Mouse (Mus musculus): ENCODE results near the gene Slc26a9. TPM values are rescaled to one million over a fixed set of nuclear protein-coding genes. Genes with fewer than 3 reads are reported as not detected.

The Slc26a9 gene
- polyA plus RNA-seq, 1 experiment, result not detected

DNA sequence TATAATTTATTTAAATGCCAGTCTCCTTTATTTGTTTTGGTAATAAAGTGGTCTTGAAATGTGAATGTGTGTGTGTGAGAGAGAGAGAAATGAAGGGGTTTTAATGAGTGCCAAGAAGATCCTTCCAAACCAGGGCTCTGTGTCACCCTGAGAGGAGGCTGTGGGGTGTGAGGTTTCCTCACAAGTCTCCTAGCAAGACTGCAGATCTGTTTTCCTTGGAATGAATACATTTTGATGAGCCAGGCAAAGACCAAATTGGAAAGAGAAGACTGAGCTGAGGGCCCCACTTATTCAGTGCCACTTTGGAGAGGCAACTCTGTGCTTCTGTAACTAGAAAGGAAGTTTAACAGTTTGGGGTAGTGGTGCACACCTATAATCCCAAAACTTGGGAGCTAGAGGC is 27.6 kb downstream of the Slc26a9 start:
- Histone ChIP-seq H3K4me3 (ENCODE audit: insufficient read depth, low read depth, low read length) (no peak overlapping the region), H3K4me1 (ENCODE audit: control insufficient read depth, insufficient read depth, insufficient read length, low read length) (no peaks in the 10 kb centered on the region), H3K27ac (replicated peaks; ENCODE audit: low read depth, low read length) (no peak overlapping the region)

- H3K4me1 ChIP-seq (ENCODE audit: control insufficient read depth, insufficient read depth, insufficient read length, low read length), result no peaks in the 10 kb centered on the region
- H3K4me3 ChIP-seq (ENCODE audit: insufficient read depth, low read depth, low read length), result no peak overlapping the region
- no peak overlapping the region for H3K27ac ChIP-seq (replicated peaks; ENCODE audit: low read depth, low read length)
These were observed 50.8 kb downstream of the Slc26a9 start for GRCm38 (mm10) chr1:131794591-131794990.

DNA sequence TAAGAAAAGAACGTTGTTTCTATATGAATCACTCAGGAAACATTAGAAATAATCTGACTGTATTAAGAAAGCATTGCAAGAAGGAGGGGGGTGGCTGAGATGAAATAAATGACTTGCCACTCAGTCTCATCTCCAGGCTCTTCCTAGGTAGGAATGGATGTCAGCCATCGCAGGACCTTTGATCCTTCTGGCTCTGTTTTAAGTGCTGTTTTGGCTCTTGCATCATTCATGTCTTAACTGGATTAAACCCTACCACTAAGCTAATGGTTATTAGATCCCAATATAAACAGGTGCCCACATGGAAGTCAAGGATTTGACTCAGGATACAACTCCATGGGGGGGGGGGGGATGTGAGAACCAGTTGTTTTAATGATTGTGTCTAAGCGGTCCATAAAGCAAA is 51.3 kb downstream of the Slc26a9 start:
- Histone ChIP-seq H3K27ac (replicated peaks; ENCODE audit: low read depth, low read length) (no peak overlapping the region), H3K4me3 (ENCODE audit: insufficient read depth, low read depth, low read length) (no peak overlapping the region), H3K4me1 (ENCODE audit: control insufficient read depth, insufficient read depth, insufficient read length, low read length) (no peaks in the 10 kb centered on the region)

GRCm38 (mm10) chr1:131797202-131797909 is 53.5 kb downstream of the Slc26a9 start, which contains the start of gene Pm20d1:
Gene Pm20d1 (plus strand): TSS chr1:131797381.
- H3K4me1 ChIP-seq (ENCODE audit: control insufficient read depth, insufficient read depth, insufficient read length, low read length), result no peaks in the 10 kb centered on the region
- H3K4me3 ChIP-seq (ENCODE audit: insufficient read depth, low read depth, low read length), result peak within 1 kb of the TSS; percentile 55
- H3K27ac ChIP-seq (replicated peaks; ENCODE audit: low read depth, low read length), result no peak within 1 kb of the TSS

GRCm38 (mm10) chr1:131800001-131800400 is 56.2 kb downstream of the Slc26a9 start:
- Histone ChIP-seq H3K4me3 (ENCODE audit: insufficient read depth, low read depth, low read length) (no peak overlapping the region), H3K4me1 (ENCODE audit: control insufficient read depth, insufficient read depth, insufficient read length, low read length) (0 out of 2 replicates have a peak, but pooled peaks cover 2% of the 10 kb centered on the region), H3K27ac (replicated peaks; ENCODE audit: low read depth, low read length) (no peak overlapping the region)

GRCm38 (mm10) chr1:131801071-131801470 is 57.2 kb downstream of the Slc26a9 start:
- Histone ChIP-seq H3K4me3 (ENCODE audit: insufficient read depth, low read depth, low read length) (no peak overlapping the region), H3K4me1 (ENCODE audit: control insufficient read depth, insufficient read depth, insufficient read length, low read length) (0 out of 2 replicates have a peak, but pooled peaks cover 2% of the 10 kb centered on the region), H3K27ac (replicated peaks; ENCODE audit: low read depth, low read length) (no peak overlapping the region)

DNA sequence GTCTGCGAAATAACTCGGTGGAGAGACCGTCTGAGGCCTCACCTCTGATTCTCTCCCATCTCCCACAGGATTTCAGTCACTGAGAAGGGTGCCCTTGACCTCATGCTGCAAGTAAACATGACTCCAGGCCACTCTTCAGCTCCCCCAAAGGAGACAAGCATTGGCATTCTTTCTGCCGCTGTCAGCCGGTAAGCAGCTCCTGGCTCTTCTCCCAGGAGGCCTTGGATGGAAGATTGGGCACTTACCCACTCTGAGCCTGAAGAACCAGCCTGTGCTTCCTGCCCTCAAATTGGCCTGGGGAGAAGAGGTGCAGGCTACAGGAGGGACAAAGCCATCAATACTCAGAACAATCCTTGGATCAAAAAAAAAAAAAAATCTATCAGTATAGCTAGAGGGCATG is 58.8 kb downstream of the Slc26a9 start:
- Histone ChIP-seq H3K4me3 (ENCODE audit: insufficient read depth, low read depth, low read length) (no peak overlapping the region), H3K4me1 (ENCODE audit: control insufficient read depth, insufficient read depth, insufficient read length, low read length) (0 out of 2 replicates have a peak, but pooled peaks cover 2% of the 10 kb centered on the region), H3K27ac (replicated peaks; ENCODE audit: low read depth, low read length) (no peak overlapping the region)

GRCm38 (mm10) chr1:131804166-131804565 is 60.3 kb downstream of the Slc26a9 start:
- Histone ChIP-seq H3K27ac (replicated peaks; ENCODE audit: low read depth, low read length) (no peak overlapping the region), H3K4me1 (ENCODE audit: control insufficient read depth, insufficient read depth, insufficient read length, low read length) (0 out of 2 replicates have a peak, but pooled peaks cover 2% of the 10 kb centered on the region)

GRCm38 (mm10) chr1:131808986-131809385 is 65.2 kb downstream of the Slc26a9 start:
- no peak overlapping the region for H3K4me3 ChIP-seq (ENCODE audit: insufficient read depth, low read depth, low read length)
- no peak overlapping the region for H3K27ac ChIP-seq (replicated peaks; ENCODE audit: low read depth, low read length)
- H3K4me1 ChIP-seq (ENCODE audit: control insufficient read depth, insufficient read depth, insufficient read length, low read length), result no peaks in the 10 kb centered on the region

More at GRCm38 (mm10) chr1:131804166-131804565, 60.3 kb downstream of the Slc26a9 start:
- no peak overlapping the region for H3K4me3 ChIP-seq (ENCODE audit: insufficient read depth, low read depth, low read length)

DNA sequence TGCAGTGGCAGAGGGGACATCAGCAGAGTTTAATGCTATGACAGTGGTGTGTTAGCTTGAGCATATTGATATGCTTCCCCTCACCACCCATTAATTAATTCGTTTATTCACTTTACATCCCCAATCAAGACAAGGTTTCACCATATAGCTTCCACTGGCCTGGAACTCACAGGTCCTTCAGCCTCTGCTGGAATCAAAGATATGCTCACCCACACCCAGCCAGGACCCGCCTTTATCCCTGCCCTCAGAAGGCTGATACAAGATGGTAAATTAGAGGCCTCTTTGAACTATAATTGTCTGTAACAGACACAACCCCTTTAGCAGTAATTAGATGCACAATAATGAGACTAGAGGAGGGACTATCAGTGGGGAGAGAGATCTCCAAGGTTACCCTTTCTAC is 65.8 kb downstream of the Slc26a9 start:
- no peak overlapping the region for H3K4me3 ChIP-seq (ENCODE audit: insufficient read depth, low read depth, low read length)

DNA sequence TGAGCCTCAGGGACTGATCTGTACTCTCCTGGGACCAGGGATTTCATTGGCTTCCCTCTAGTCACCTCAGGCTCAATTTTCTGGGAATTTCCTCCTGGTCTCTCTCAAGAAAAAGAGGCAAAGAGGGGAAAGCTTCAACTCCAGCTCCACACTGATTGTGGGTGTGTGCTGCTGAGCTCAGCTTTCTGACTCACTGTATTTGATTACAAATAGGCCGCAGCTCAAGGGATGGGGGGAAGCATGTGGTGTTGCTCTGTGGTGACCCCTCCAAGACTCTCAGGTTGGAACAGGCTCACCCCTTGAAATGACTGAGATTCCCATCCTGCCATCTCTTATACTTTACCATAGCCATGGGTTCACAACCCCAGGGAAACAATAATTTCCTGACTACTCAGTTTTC is 67.6 kb downstream of the Slc26a9 start:
- no peak overlapping the region for H3K27ac ChIP-seq (replicated peaks; ENCODE audit: low read depth, low read length)
- no peak overlapping the region for H3K4me3 ChIP-seq (ENCODE audit: insufficient read depth, low read depth, low read length)
- H3K4me1 ChIP-seq (ENCODE audit: control insufficient read depth, insufficient read depth, insufficient read length, low read length), result no peaks in the 10 kb centered on the region

More for the DNA sequence above, 65.8 kb downstream of the Slc26a9 start:
- no peak overlapping the region for H3K27ac ChIP-seq (replicated peaks; ENCODE audit: low read depth, low read length)
- no peaks in the 10 kb centered on the region for H3K4me1 ChIP-seq (ENCODE audit: control insufficient read depth, insufficient read depth, insufficient read length, low read length)

DNA sequence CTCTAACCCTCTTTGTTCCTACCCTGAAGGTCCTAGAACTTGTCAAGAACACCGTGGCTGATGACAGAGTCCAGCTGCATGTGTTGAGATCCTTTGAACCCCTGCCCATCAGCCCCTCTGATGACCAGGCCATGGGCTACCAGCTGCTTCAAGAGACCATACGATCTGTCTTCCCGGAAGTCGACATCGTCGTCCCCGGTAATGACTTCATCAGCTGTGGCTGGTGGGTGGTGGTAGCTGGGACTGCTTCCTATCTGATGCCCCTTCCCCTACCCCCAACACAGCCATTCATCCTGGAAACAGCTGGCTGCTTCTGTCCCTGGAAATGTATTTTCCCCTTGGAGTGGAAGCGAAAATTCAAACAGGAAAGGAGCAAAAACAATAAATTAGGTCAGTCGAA is 68.2 kb downstream of the Slc26a9 start:
- no peak overlapping the region for H3K27ac ChIP-seq (replicated peaks; ENCODE audit: low read depth, low read length)
- no peaks in the 10 kb centered on the region for H3K4me1 ChIP-seq (ENCODE audit: control insufficient read depth, insufficient read depth, insufficient read length, low read length)
- H3K4me3 ChIP-seq (ENCODE audit: insufficient read depth, low read depth, low read length), result no peak overlapping the region

DNA sequence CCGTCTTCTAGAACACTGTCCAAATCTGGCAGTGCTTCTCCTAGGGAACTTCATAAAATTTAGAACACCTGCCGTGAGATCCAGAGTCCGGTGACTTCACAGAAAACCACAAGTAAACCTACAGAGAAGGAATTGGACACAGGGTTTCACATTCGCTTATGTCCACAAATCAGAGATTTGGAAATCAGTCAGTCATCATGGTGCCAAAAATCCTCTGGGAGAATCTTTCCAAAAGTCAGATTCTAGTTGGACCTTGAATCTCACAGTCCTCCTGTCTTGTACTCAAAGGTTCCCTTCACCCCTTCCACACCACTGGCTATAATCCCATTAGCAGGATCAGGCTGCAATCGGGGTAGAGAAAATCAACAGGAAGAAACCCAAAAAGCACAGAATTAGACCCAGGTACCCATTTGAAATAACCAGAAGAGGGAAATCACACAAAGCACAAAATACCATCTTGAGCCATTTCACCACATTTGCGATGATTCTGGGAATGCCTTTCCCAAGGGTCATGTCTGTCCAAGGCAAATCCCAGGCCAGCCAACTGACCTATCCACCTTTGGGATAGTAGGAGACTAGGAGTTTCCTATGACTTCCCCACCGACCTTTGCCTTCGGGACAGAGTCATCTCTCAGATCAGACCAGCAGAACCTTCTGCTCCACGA is 68.9 kb downstream of the Slc26a9 start:
- Histone ChIP-seq H3K4me1 (ENCODE audit: control insufficient read depth, insufficient read depth, insufficient read length, low read length) (no peaks in the 10 kb centered on the region), H3K4me3 (ENCODE audit: insufficient read depth, low read depth, low read length) (no peak overlapping the region), H3K27ac (replicated peaks; ENCODE audit: low read depth, low read length) (no peak overlapping the region)

DNA sequence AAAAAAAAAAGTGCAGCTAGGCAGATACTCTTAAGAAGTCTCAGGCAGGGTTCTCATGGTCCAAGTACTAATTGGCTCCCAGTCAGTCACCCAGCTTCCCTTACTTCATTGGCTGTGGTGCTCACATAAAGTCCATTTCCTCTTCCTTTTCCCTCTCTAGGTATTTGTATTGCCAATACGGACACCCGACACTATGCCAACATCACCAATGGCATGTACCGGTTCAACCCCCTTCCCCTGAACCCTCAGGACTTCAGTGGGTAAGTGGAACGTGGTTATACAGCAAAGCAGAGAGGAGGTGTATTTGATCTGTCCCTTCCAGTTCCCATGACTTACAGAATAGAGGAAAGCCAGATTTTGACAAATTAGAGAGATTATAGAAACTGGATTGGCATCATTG is 69.9 kb downstream of the Slc26a9 start:
- H3K27ac ChIP-seq (replicated peaks; ENCODE audit: low read depth, low read length), result no peak overlapping the region
- H3K4me1 ChIP-seq (ENCODE audit: control insufficient read depth, insufficient read depth, insufficient read length, low read length), result no peaks in the 10 kb centered on the region
- no peak overlapping the region for H3K4me3 ChIP-seq (ENCODE audit: insufficient read depth, low read depth, low read length)

- Histone ChIP-seq H3K27ac (replicated peaks; ENCODE audit: low read depth, low read length) (no peak overlapping the region), H3K4me1 (ENCODE audit: control insufficient read depth, insufficient read depth, insufficient read length, low read length) (no peaks in the 10 kb centered on the region), H3K4me3 (ENCODE audit: insufficient read depth, low read depth, low read length) (no peak overlapping the region)
These were observed 70.4 kb downstream of the Slc26a9 start for GRCm38 (mm10) chr1:131814191-131814590.

DNA sequence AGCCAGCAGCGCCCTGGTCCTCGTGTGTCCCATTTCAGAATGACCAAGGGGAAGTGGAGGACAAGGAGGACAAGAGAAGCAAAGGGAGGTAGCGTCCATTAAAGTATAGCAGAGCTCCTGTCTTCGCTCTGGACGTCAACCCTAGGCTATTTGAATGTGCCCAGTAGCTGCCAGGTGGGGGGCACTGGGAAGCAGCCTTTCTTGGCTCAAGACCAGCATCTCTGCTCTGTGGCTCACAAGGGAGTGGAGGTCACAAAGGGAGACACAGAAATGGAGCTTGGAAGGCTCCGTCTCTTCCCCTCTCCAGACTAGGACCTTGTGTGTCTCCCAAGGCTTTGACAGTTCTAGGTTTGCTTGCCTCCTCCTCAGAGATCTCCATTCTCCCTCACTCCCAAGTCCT is 73.1 kb downstream of the Slc26a9 start:
- H3K4me3 ChIP-seq (ENCODE audit: insufficient read depth, low read depth, low read length), result no peak overlapping the region
- no peak overlapping the region for H3K27ac ChIP-seq (replicated peaks; ENCODE audit: low read depth, low read length)
- H3K4me1 ChIP-seq (ENCODE audit: control insufficient read depth, insufficient read depth, insufficient read length, low read length), result no peaks in the 10 kb centered on the region
